ENCODE assay signal across 10 mouse cellular contexts in genomic region chr1:168283841-168284565, GRCm38 (mm10).
DNase-seq lines count a peak whose midpoint lies in the region; ATAC-seq and TF ChIP-seq lines count a peak whose summit lies in the region.
"Had no signal": no experiment of that assay in that cellular context is flagged by ENCODE, and none has a peak within 500 bp of the region (broad histone marks: within the 10 kb centered on the region; RNA-seq: fewer than 3 reads in every experiment).

No protein-coding gene starts in this region.

- no peaks in the 10 kb centered on the region for H3K27me3 ChIP-seq in heart, embryonic 15.5 days
- no peaks in the 10 kb centered on the region for H3K27me3 ChIP-seq in heart, adult 2 months (ENCODE audit: control insufficient read depth, insufficient read depth, low read length)
- H3K27me3 ChIP-seq in forebrain, embryonic 14.5 days (replicated peaks; ENCODE audit: control insufficient read depth, insufficient read depth, low read length), result no peaks in the 10 kb centered on the region
- no peaks in the 10 kb centered on the region for H3K27me3 ChIP-seq in midbrain, embryonic 13.5 days

- 60% methylated on average over 15 of the region's 15 CpGs for WGBS in heart, embryonic 15.5 days
- 63% methylated on average over 15 of the region's 15 CpGs for WGBS in heart, adult 2 months
- WGBS in forebrain, embryonic 14.5 days, result 33% methylated on average over 15 of the region's 15 CpGs
- 40% methylated on average over 14 of the region's 15 CpGs for WGBS in midbrain, embryonic 13.5 days

- DNase-seq in heart, adult 2 months, result no peak
- peak; percentile 52 for DNase-seq in cerebellum, adult 11-12 months
- peak; percentile 75 for DNase-seq in forebrain, embryonic 14.5 days (ENCODE audit: low spot score)
- no peak for DNase-seq in thymus, postnatal 4 days
- DNase-seq in left cerebral cortex, postnatal 10 days (ENCODE audit: extremely low spot score in 1 of 2, low spot score in 2 of 2), result no peak
- DNase-seq in urinary bladder, postnatal 14 days (ENCODE audit: low spot score), result no peak
- DNase-seq: kidney, adult 9 months had no signal

- H3K4me3 ChIP-seq in heart, embryonic 15.5 days, result no peak overlapping the region
- H3K4me3 ChIP-seq in heart, adult 2 months, result no peak overlapping the region
- no peak overlapping the region for H3K4me3 ChIP-seq in forebrain, embryonic 14.5 days (ENCODE audit: low read depth, low read length)
- no peak overlapping the region for H3K4me3 ChIP-seq in midbrain, embryonic 13.5 days (replicated peaks)
- H3K4me3 ChIP-seq: liver, embryonic 12.5 days had no signal

- no peak for TF ChIP-seq EP300 in heart, adult 2 months (IDR thresholded peaks at IDR 0.05; ENCODE audit: insufficient read depth, low read depth, low read length)

- intact Hi-C loops in heart, adult 2 months (cut with DNase I), result no loop called here
- intact Hi-C loops in left cerebral cortex, postnatal 10 days (cut with DNase I), result no loop called here

- H3K4me1 ChIP-seq in heart, embryonic 15.5 days (replicated peaks), result peaks cover 63% of the 10 kb centered on the region
- H3K4me1 ChIP-seq in heart, adult 2 months (ENCODE audit: control insufficient read depth, insufficient read depth, low read length), result peaks cover 11% of the 10 kb centered on the region
- peaks cover 60% of the 10 kb centered on the region for H3K4me1 ChIP-seq in forebrain, embryonic 14.5 days (ENCODE audit: control insufficient read depth, insufficient read depth, low read length)
- peaks cover 70% of the 10 kb centered on the region for H3K4me1 ChIP-seq in midbrain, embryonic 13.5 days (replicated peaks)

- H3K36me3 ChIP-seq in heart, embryonic 15.5 days, result no peaks in the 10 kb centered on the region
- H3K36me3 ChIP-seq in heart, adult 2 months (ENCODE audit: control insufficient read depth, insufficient read depth, low read length), result peaks cover 9% of the 10 kb centered on the region
- H3K36me3 ChIP-seq in forebrain, embryonic 14.5 days (ENCODE audit: control insufficient read depth, insufficient read depth, low read length), result peaks cover 4% of the 10 kb centered on the region; the same call in 1 of the 2 replicates
- no peaks in the 10 kb centered on the region for H3K36me3 ChIP-seq in midbrain, embryonic 13.5 days
- H3K36me3 ChIP-seq: liver, embryonic 12.5 days had no signal

- peak overlapping the region; percentile 38; the same call in 1 of the 2 replicates for H3K27ac ChIP-seq in heart, embryonic 15.5 days
- no peak overlapping the region; the same call in 1 of the 2 replicates for H3K27ac ChIP-seq in heart, adult 2 months
- peak overlapping the region; percentile 87 for H3K27ac ChIP-seq in forebrain, embryonic 14.5 days (ENCODE audit: low read depth, low read length)
- H3K27ac ChIP-seq in midbrain, embryonic 13.5 days, result peak overlapping the region; percentile 71

- ATAC-seq in heart, embryonic 15.5 days (replicated peaks; ENCODE audit: insufficient number of reproducible peaks, insufficient read depth, low FRiP score, low read depth), result no peak
- peak; percentile 59 for ATAC-seq in forebrain, embryonic 14.5 days
- ATAC-seq in midbrain, embryonic 13.5 days, result no peak
- ATAC-seq: liver, embryonic 12.5 days had no signal

- H3K4me2 ChIP-seq in heart, embryonic 15.5 days, result 0 out of 2 replicates have a peak overlapping the region, but pooled peaks have one; percentile 15
- peak overlapping the region; percentile 19; the same call in 1 of the 2 replicates for H3K4me2 ChIP-seq in forebrain, embryonic 14.5 days (ENCODE audit: low read length)
- H3K4me2 ChIP-seq in midbrain, embryonic 13.5 days (replicated peaks), result no peak overlapping the region
- H3K4me2 ChIP-seq: liver, embryonic 12.5 days had no signal

- H3K79me2 ChIP-seq in heart, adult 2 months (replicated peaks; ENCODE audit: control insufficient read depth, insufficient read depth, low read length), result peaks cover 2% of the 10 kb centered on the region; the same call in 1 of the 2 replicates

- TF ChIP-seq CTCF in heart, adult 2 months (IDR thresholded peaks at IDR 0.05), result no peak

- no peak for TF ChIP-seq POLR2A in heart, adult 2 months (IDR thresholded peaks at IDR 0.05; ENCODE audit: insufficient read depth, low read depth, low read length)

- no peak overlapping the region for H3K9ac ChIP-seq in heart, embryonic 15.5 days
- no peak overlapping the region for H3K9ac ChIP-seq in heart, adult 2 months (ENCODE audit: low read depth, low read length)
- peak overlapping the region; percentile 5; the same call in 1 of the 2 replicates for H3K9ac ChIP-seq in forebrain, embryonic 14.5 days (ENCODE audit: low read length)
- H3K9ac ChIP-seq in midbrain, embryonic 13.5 days (replicated peaks), result peak overlapping the region; percentile 32; the same call in 1 of the 2 replicates
- H3K9ac ChIP-seq: liver, embryonic 12.5 days had no signal

- H3K9me3 ChIP-seq in heart, embryonic 15.5 days (replicated peaks), result no peaks in the 10 kb centered on the region
- H3K9me3 ChIP-seq in forebrain, embryonic 14.5 days (replicated peaks; ENCODE audit: control insufficient read depth, low read length), result no peaks in the 10 kb centered on the region
- no peaks in the 10 kb centered on the region for H3K9me3 ChIP-seq in midbrain, embryonic 13.5 days
- H3K9me3 ChIP-seq: liver, embryonic 12.5 days had no signal

Comparison
In these comparisons a context has a peak if more than half of its experiments do, and no peak if none do; other contexts are left out.
1. H3K9ac ChIP-seq: peak in forebrain, embryonic 14.5 days (single experiment) and midbrain, embryonic 13.5 days (single experiment); none in heart, embryonic 15.5 days (single experiment) and heart, adult 2 months (single experiment).
2. DNase-seq: peak in cerebellum, adult 11-12 months (single experiment) and forebrain, embryonic 14.5 days (single experiment); none in heart, adult 2 months (0 of 2), thymus, postnatal 4 days (single experiment), left cerebral cortex, postnatal 10 days (0 of 2) and urinary bladder, postnatal 14 days (single experiment).